Mouse (Mus musculus): ENCODE results near the gene Hsd3b5. TPM values are rescaled to one million over a fixed set of nuclear protein-coding genes. Genes with fewer than 3 reads are reported as not detected.
"Not testable (repeated sequence)": the region's sequence is repeated elsewhere in the genome, so short reads cannot be mapped to it uniquely, and the experiment has no call there.

Hsd3b5 gene
- polyA plus RNA-seq (2012; rRNA removed) = 0.19 and 0.26 TPM in 2 replicates

- Histone ChIP-seq H3K4me1 (ENCODE audit: control insufficient read depth, insufficient read depth, low read length) (no peaks in the 10 kb centered on the region; the same call in 1 of the 2 replicates), H3K27ac (ENCODE audit: insufficient read depth, low read depth, low read length) (no peak within 1 kb of the TSS), H3K27me3 (replicated peaks; ENCODE audit: control insufficient read depth, insufficient read depth, low read length) (no peaks in the 10 kb centered on the region), H3K36me3 (ENCODE audit: control insufficient read depth, insufficient read depth, low read length) (no peaks in the 10 kb centered on the region), H3K4me3 (ENCODE audit: insufficient read depth, low read depth, low read length) (no peak within 1 kb of the TSS)
- TF ChIP-seq CTCF (conservative IDR thresholded peaks at IDR 0.05; ENCODE audit: insufficient read depth, insufficient read length, low read depth, low read length) (no peak), POLR2A (IDR thresholded peaks at IDR 0.05; ENCODE audit: low read depth, low read length) (no peak)
- no peak for DNase-seq
Observed at GRCm38 (mm10) chr3:98630152-98630551, at the start of gene Hsd3b5. Hsd3b5 (minus strand) TSS chr3:98630252.

DNA sequence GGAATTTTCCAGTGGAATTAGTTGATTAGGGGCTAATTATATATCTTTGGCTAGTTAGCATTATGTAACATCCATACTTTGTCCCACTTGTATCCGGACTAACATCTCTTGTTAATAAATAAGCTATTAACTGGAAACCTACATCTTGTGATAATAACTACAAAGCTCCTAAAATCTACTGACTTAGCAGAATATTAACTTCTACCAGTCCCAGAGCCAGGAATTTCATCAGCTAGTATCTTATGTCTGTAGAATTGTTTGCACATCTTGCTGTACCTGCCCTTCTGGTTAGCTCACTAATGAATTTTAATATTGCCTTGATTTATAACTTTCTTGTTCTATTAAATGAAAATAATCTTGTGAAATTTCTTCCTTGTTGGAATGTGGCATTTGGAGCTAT lies 5.1 kb upstream of the Hsd3b5 start:
- H3K27ac ChIP-seq (ENCODE audit: insufficient read depth, low read depth, low read length) = no peak overlapping the region
- H3K27me3 ChIP-seq (replicated peaks; ENCODE audit: control insufficient read depth, insufficient read depth, low read length) = no peaks in the 10 kb centered on the region
- TF ChIP-seq POLR2A (IDR thresholded peaks at IDR 0.05; ENCODE audit: low read depth, low read length) (no peak), CTCF (conservative IDR thresholded peaks at IDR 0.05; ENCODE audit: insufficient read depth, insufficient read length, low read depth, low read length) (no peak)
- H3K4me1 ChIP-seq (ENCODE audit: control insufficient read depth, insufficient read depth, low read length) = no peaks in the 10 kb centered on the region
- H3K36me3 ChIP-seq (ENCODE audit: control insufficient read depth, insufficient read depth, low read length) = no peaks in the 10 kb centered on the region
- no peak overlapping the region for H3K4me3 ChIP-seq (ENCODE audit: insufficient read depth, low read depth, low read length)
- 29% methylated on average over 1 of the region's 1 CpGs for whole genome bisulfite sequencing
- DNase-seq = peak; percentile 13

- H3K27ac ChIP-seq (ENCODE audit: insufficient read depth, low read depth, low read length) = no peak overlapping the region
- 87% methylated on average over 3 of the region's 3 CpGs for WGBS
- no peak for DNase-seq
Observed at GRCm38 (mm10) chr3:98629633-98630032, 419 bp downstream of the Hsd3b5 start.

GRCm38 (mm10) chr3:98616786-98617185 lies 13.3 kb downstream of the Hsd3b5 start:
- not testable (repeated sequence) for H3K27ac ChIP-seq (ENCODE audit: insufficient read depth, low read depth, low read length); H3K27me3 ChIP-seq (replicated peaks; ENCODE audit: control insufficient read depth, insufficient read depth, low read length); H3K36me3 ChIP-seq (ENCODE audit: control insufficient read depth, insufficient read depth, low read length); DNase-seq; H3K4me1 ChIP-seq (ENCODE audit: control insufficient read depth, insufficient read depth, low read length); H3K4me3 ChIP-seq (ENCODE audit: insufficient read depth, low read depth, low read length)
- WGBS = 73% methylated on average over 1 of the region's 1 CpGs

More at GRCm38 (mm10) chr3:98629633-98630032, 419 bp downstream of the Hsd3b5 start:
- no peaks in the 10 kb centered on the region for H3K36me3 ChIP-seq (ENCODE audit: control insufficient read depth, insufficient read depth, low read length)
- H3K27me3 ChIP-seq (replicated peaks; ENCODE audit: control insufficient read depth, insufficient read depth, low read length) = no peaks in the 10 kb centered on the region
- H3K4me1 ChIP-seq (ENCODE audit: control insufficient read depth, insufficient read depth, low read length) = no peaks in the 10 kb centered on the region; the same call in 1 of the 2 replicates
- H3K4me3 ChIP-seq (ENCODE audit: insufficient read depth, low read depth, low read length) = no peak overlapping the region
- TF ChIP-seq POLR2A (IDR thresholded peaks at IDR 0.05; ENCODE audit: low read depth, low read length) (no peak), CTCF (conservative IDR thresholded peaks at IDR 0.05; ENCODE audit: insufficient read depth, insufficient read length, low read depth, low read length) (no peak)

DNA sequence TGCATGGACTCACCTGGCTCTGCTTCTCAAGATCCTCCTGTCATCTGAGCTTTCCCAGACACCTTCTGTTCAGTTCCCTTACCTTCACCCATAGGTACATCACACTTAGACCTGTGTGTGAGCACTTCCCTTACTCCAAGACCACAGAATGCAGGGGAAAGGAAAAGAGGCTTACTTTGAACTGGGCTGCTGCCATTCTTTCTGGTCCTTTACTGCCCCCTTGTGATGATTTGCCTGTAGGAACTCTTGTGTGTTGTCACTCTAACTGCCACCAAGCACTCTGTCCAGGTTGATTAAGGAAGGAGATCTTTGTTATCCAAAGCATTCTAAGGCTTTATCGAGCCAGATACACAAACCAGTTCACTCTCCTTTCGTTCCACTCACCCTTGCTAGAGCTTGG lies 13.8 kb downstream of the Hsd3b5 start:
- not testable (repeated sequence) for H3K4me3 ChIP-seq (ENCODE audit: insufficient read depth, low read depth, low read length); DNase-seq; H3K27me3 ChIP-seq (replicated peaks; ENCODE audit: control insufficient read depth, insufficient read depth, low read length); H3K27ac ChIP-seq (ENCODE audit: insufficient read depth, low read depth, low read length); H3K4me1 ChIP-seq (ENCODE audit: control insufficient read depth, insufficient read depth, low read length); H3K36me3 ChIP-seq (ENCODE audit: control insufficient read depth, insufficient read depth, low read length)
- WGBS = 24% methylated on average over 2 of the region's 2 CpGs

DNA sequence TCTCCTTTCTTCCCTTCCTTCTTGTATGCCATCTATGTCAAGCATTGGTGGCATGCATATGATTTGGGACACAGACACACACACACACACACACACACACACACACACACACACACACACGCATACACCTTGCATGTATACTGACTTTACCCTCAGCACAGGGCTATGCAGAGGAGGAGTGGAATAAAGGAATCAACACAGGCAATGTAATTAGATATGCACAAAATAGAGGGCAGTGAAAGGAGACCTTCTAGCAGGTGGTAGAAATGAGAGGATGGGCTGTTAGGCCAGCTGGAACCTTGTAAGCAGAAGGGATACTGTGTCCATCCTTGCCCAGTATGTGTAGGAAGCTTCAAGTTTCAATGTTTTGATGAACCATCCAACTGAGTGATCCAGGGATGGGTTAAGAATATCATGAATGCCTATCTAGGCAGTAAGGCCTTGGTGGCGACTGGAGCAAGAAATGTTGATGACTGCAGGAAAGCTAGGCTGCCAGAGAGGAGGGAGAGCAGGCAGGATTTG lies 15.6 kb downstream of the Hsd3b5 start:
- H3K4me1 ChIP-seq (ENCODE audit: control insufficient read depth, insufficient read depth, low read length); H3K4me3 ChIP-seq (ENCODE audit: insufficient read depth, low read depth, low read length); H3K36me3 ChIP-seq (ENCODE audit: control insufficient read depth, insufficient read depth, low read length); H3K27ac ChIP-seq (ENCODE audit: insufficient read depth, low read depth, low read length); H3K27me3 ChIP-seq (replicated peaks; ENCODE audit: control insufficient read depth, insufficient read depth, low read length); DNase-seq: not testable (repeated sequence)
- 66% methylated on average over 2 of the region's 2 CpGs for WGBS

- TF ChIP-seq POLR2A (IDR thresholded peaks at IDR 0.05; ENCODE audit: low read depth, low read length) = no peak
- TF ChIP-seq CTCF (conservative IDR thresholded peaks at IDR 0.05; ENCODE audit: insufficient read depth, insufficient read length, low read depth, low read length) = no peak
- H3K27me3 ChIP-seq (replicated peaks; ENCODE audit: control insufficient read depth, insufficient read depth, low read length) = no peaks in the 10 kb centered on the region
- H3K27ac ChIP-seq (ENCODE audit: insufficient read depth, low read depth, low read length) = no peak overlapping the region
- no peaks in the 10 kb centered on the region; the same call in 1 of the 2 replicates for H3K4me1 ChIP-seq (ENCODE audit: control insufficient read depth, insufficient read depth, low read length)
- DNase-seq = no peak
- H3K4me3 ChIP-seq (ENCODE audit: insufficient read depth, low read depth, low read length) = no peak overlapping the region
- H3K36me3 ChIP-seq (ENCODE audit: control insufficient read depth, insufficient read depth, low read length) = no peaks in the 10 kb centered on the region
Observed at GRCm38 (mm10) chr3:98613963-98614362, 16.1 kb downstream of the Hsd3b5 start.

DNA sequence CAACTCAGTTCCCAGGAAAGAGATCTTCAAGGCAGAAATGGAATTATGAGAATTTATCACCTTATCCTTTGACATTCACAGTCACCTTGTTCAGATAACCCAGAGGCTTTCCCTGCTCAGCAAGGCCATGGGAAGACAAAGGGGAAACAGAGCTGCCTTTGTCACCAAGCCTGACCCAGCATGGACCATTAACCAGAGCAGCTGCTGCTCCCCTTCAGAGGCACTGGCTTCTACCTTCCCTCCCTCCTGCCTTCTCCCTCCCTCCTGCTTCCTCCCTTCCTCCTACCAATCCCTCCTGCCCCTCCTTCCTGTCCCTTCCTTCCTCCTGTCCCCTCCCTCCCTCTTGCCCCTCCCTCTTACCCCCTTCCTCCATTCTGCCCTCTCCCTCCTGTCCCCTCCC lies 16.5 kb downstream of the Hsd3b5 start:
- H3K4me1 ChIP-seq (ENCODE audit: control insufficient read depth, insufficient read depth, low read length); DNase-seq; H3K36me3 ChIP-seq (ENCODE audit: control insufficient read depth, insufficient read depth, low read length); H3K27ac ChIP-seq (ENCODE audit: insufficient read depth, low read depth, low read length); H3K4me3 ChIP-seq (ENCODE audit: insufficient read depth, low read depth, low read length); H3K27me3 ChIP-seq (replicated peaks; ENCODE audit: control insufficient read depth, insufficient read depth, low read length): not testable (repeated sequence)
